Mouse (Mus musculus) thymus, postnatal 25 days (tissue): ENCODE measurements at regions not wholly inside any gene's neighbourhood (a gene's known extent, or its start where the extent isn't known, plus 50 kb on each side); places are given as distances from the start of the nearest gene placed in this dataset.
A peak's percentile ranks its signal among the peaks of the same experiment; 100 is the strongest.

ENCODE experiments used
- DNase-seq: peaks from one replicate; pipeline ENCODE4 v3.0.0; 2022

- DNase-seq = peak; percentile 86
Measured at GRCm38 (mm10) chr3:130936336-130936735, 173.9 kb upstream of the Lef1 start.

- DNase-seq = no peak
Measured at GRCm38 (mm10) chr3:130935926-130936315, 174.3 kb upstream of the Lef1 start.

DNA sequence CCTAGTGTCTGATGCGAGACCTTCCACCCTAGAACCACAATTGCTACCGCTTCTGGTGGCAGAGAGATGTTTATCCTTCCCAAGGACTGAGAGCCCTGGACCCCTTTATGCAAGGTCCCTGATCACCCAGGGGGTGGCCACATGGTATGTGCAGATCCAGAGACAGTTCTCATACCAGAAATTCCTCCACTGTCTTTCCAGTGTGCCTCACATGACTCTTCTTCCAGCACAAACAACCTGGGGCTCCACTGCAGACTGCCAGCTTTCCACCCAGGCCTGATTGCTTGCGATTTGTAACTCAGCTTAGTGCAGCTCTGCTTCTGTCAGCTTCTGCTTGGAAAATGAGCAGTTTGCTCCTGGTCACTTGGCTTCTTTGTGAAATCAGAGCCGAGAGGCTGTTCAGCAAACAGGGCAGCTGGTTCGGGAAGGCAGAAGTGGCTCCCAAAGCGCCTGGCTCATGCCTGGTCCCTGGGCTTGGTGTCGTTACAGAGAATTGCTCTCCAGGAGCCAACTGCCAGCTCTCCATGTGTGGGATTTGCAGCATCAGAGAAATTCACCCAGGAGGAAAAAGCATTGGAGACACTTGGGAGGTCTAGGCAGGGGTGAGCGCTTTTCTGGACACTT lies 174.9 kb upstream of the Lef1 start:
- DNase-seq = peak; percentile 51

DNA sequence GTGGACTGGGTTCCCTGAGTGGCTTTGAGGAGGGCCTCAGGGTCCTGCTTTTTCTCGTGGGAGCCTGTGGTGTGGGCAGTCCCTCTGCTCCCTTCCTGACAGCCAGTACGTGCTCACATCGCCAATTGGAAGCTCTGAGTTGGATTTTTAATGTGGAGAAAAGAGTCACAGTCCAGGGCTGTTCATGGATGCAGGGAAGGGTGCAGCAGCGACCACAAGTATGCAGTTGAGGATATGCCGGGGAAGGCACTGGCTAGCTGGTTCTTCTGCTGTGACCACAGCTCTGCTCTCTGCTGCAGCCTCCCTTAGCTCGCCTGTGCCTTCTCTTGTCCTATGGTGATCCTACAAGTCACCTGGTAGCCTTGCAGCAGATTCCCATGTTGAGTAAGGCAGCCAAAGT lies 177.5 kb upstream of the Lef1 start:
- no peak for DNase-seq

DNA sequence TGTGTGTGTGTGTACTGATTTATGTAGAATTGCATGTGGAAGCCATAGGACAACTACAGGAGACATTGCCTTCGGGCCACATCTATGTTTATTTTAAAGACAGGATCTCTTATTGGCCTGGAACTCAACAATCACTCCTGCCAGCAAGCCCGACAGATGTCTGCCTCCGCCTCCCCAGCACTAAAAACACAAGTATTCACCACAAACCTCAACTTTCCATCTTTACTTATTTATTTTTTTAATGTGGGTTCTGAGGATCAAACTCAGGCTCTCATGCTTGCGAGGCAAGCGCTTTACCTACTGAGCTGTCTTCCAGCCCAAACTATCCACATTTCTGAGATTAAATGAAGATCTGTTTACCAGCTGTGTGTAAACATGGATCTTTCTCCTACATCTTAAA lies 178.0 kb upstream of the Lef1 start:
- no peak for DNase-seq

- DNase-seq = no peak
Measured at GRCm38 (mm10) chr3:130925000-130925399, 185.3 kb upstream of the Lef1 start.

DNA sequence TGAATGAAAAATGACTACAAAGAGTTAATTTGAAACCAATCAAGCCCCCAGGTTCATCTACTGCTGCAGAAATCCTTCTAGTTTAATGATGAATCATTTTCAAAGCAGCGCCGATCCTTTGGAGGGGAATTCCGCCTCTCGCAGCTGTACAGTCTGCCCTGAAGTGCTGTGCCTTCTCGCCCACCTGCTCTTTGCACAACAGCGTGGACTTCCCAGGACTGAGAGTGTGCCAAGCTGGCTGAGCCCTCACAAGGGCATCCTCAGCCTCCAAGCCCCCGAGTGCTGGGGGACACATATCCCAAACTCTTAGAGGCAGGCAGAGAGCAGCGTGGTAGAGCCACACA lies 186.7 kb upstream of the Lef1 start:
- DNase-seq = no peak

DNA sequence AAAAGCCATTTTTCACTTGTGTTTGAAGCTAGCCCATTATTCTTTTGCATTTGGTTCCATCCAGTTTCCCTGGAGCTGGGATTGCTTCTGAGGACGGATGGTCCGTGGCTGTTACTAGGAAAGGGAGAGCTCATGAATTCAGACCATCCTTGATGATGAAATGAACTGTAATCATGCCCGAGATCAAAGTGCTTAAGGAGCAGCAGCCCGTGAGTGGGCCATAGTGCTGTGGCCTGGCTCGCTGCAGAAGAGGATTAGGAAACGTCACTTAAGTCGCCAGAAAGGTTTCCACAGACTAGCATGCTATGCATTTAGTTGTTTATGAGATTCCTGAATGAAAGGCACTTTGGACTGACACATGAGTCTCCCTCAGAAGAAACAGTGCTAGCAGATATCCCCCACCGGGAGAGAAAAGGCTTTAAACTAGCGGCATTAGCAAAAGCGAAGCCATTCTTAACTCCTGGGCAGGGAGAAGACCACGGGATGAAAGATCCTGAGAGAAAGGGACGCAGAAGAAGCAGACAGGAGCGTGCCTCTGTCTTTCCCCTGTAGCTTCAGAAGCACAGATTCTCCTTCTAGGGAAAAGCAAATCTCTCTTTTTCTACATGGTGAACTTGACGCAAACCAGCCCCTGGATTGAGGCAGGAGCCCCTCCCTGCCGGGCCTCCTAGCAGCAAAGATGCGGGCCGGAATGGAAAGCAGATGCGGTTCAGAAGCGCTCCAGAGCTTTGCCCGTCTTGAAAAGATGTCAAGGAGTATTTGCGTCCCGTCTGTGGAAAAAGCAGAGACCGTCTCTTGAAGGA lies 187.3 kb upstream of the Lef1 start:
- DNase-seq = no peak

- no peak for DNase-seq
Measured at GRCm38 (mm10) chr3:130921621-130922245, 188.5 kb upstream of the Lef1 start.

DNA sequence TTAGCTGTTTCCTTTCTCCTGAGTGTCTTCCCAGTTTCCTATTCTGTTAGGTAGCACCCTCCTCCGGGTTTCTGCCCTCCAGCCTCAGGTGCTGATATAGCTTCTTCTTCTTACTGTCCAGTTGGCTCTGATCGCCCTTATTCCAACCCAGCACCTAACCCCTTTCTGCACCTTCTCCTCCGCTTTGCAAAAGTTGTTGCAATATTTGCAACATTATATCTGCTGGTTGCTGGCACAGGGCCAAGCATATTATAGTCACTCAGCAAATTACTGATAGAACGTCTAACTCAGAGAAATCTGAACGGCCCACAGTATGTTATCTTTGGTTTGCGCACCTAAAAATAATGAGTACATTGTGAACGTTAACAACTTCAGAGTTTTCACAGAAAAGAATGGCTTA lies 183.6 kb upstream of the Rpl34 start:
- DNase-seq = no peak

GRCm38 (mm10) chr3:130905101-130905500 lies 174.9 kb upstream of the Rpl34 start:
- DNase-seq = peak; percentile 40

DNA sequence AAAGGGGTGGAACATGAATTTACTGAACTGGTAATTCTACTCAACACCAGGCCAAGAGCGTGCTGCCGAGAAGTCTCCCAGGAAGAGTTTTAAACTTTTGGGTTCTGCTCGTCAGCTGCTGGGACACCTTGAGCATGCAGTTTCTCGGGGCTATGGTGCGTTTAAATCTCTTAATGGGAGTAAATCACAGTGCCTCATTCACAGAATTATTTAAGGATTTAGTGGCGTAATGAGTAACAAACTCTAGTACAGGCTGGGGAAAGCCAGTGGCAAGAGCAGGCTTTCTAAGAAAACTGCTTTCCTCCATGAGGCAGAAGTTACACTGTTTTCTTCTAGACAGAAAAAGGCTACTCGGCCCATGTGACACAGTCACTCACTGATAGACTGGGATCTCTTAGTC lies 173.1 kb upstream of the Rpl34 start:
- DNase-seq = no peak

- DNase-seq = peak; percentile 39
Measured at GRCm38 (mm10) chr3:130902376-130902775, 172.2 kb upstream of the Rpl34 start.

GRCm38 (mm10) chr3:130901343-130901742 lies 171.1 kb upstream of the Rpl34 start:
- peak; percentile 80 for DNase-seq

- DNase-seq = peak; percentile 47
Measured at GRCm38 (mm10) chr3:130900846-130901245, 170.6 kb upstream of the Rpl34 start.

DNA sequence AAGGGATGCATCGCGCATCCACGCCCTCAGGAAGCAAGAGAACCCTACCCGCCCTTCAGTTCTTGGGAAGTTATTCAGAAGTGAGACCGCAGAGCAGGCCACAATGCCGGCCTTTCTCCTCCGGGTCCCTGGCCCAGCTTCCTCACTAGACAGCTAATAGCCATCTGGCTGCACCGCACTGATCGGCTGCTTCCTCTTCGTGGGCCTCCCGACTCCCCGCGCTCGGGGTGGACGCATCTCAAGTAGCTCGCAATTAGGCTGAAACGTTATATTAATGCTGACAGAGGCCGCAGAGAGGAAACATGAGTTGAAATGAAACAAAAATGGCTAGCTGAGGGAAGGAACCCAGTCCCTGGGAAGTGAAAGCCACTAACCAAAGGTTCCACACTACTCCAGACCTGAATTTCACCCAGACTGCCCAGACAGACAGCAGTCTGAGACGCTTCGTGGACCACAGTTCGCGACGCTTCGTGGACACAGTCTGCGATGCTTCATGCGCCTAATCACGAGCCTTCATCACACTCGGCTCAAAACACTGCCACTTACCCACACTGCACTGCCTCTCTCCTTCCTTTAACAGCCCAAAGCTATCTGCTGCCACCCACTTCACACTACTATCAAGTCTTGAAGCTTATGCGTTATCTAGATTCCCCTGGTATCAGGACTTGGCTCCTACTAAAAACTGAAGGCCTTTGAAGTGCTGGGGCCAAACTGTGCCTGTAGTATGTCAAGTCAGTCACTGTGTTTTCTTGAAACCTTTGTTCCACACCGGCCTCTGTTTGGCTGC lies 170.0 kb upstream of the Rpl34 start:
- DNase-seq = peak; percentile 54

DNA sequence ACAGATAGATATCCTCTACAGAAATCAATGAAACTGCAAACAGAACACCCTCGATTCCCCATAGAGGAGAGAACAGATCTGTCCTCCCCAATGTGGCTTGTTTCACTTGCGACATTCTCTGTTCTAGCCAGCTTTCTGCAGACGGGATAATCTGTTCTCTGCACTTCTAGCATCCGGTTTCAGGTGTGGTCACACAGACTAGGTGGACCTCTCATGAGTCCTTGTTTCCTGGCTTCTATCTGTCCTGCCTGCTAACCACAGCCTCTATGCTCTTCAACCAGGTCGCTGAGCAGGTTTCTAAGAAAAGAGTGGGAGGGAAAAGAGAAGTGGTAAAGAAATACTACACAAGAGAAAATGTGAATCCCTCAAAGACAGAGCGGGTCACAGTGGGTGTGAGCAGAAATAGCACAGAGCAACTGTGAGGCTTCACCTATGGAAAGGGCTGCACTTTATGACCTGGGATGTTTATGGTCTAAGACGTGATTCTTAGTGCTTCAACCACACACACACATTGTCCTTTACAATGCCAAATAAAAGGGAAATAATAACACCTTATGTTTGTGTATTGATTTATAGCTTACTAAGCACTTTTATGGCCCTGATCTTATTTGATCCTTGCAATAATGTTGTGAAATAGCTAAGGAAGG lies 164.1 kb upstream of the Rpl34 start:
- no peak for DNase-seq

- DNase-seq = peak; percentile 57
Measured at GRCm38 (mm10) chr3:130891310-130891709, 161.1 kb upstream of the Rpl34 start.

DNA sequence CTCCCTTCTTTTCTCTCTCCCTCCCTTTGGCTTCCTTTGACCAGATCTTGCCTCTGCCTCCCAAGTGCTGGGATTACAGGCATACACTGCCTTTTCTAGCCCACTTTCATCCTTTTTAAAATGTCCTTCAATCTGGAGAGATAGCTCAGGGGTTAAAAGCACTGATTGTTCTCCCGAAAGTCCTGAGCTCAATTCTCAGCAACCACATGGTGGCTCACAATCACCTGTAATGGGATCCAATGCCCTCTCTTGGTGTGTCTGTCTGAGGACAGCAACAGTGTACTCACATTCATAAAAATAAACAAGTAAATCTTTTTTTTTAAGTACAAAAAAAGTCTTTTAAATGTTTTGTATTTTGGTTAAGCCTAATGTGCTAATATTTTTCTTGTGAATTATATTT lies 158.4 kb upstream of the Rpl34 start:
- peak; percentile 55 for DNase-seq

GRCm38 (mm10) chr3:130887540-130888312 lies 157.5 kb upstream of the Rpl34 start:
- DNase-seq = peak; percentile 67

DNA sequence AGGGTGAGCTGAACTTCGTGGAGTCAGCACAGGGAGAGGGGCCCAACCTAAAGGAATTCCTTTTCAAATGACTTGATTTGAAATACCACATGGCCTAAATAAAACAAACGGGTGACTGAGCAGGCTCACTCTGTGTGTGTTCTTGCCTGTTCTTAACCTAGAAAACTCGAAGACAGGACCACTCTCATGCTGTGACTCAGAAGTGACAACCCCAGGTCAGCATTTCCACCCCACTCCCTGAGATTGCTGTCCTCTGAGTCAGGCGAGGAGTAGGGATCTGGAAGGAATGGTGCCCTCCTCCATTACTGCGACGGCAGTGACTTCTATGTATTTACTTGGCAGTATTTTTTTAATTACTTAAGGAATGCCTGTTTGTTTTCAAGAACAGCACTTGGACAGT lies 155.8 kb upstream of the Rpl34 start:
- DNase-seq = no peak

- DNase-seq = no peak
Measured at GRCm38 (mm10) chr3:130884393-130884792, 154.2 kb upstream of the Rpl34 start.
